Mouse (Mus musculus): ENCODE measurements around the gene Nod1. TPM values are rescaled to one million over a fixed set of nuclear protein-coding genes. Genes with fewer than 3 reads are reported as not detected.
"Not testable (repeated sequence)": the region's sequence is repeated elsewhere in the genome, so short reads cannot be mapped to it uniquely, and the experiment has no call there.

Gene Nod1
- total RNA-seq, 2 experiments from 2014 or later, result 19.8 to 21.2 TPM

DNA sequence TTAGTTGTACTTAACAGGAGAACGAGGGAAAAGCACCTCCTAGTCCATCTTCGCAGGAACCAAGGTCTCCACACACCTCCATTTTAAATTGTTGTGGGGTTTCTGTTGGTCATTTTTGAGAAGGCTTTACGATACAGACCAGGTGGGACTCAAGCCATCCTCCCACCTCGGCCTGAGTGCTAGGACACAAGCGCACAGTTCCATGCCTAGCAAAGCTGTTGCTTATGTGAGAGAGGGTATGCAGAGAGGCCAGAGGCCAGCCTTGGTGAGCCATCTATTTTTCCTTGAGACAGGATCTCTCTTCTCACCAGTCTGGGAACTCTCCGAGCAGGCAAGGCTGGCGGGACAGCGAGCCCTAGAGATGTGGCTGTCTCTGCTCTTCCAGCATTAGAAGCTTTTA lies 11.7 kb upstream of the Nod1 start:
- DNase-seq, result no peak
- intact Hi-C loops (cut with DNase I), result no loop called here

DNA sequence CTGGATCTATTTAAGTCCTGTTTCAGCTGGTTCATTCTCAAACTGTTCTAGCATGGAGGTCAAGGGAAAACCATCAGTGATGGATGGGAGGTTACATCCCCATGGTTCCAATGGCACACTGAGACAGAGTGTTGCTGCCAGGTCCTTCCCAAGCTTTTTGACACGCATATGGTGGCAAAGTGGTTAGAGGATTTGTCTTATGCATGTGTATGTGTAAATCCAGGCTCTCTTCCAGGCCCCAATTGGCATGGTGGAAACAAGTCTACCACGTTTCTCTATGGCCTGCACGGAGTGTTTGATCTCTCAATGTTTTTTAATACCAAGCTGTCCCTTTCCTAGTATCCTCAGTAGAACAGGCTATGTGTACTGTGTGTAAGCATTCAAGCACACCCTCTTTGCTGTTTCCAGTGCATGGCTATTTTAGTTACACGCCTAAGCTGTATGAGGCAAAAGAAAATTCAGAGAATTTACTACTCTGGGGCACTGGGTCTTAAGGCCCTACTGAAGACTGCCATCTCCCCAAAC lies 11.2 kb upstream of the Nod1 start:
- DNase-seq, result no peak
- intact Hi-C loops (cut with DNase I), result no loop called here

DNA sequence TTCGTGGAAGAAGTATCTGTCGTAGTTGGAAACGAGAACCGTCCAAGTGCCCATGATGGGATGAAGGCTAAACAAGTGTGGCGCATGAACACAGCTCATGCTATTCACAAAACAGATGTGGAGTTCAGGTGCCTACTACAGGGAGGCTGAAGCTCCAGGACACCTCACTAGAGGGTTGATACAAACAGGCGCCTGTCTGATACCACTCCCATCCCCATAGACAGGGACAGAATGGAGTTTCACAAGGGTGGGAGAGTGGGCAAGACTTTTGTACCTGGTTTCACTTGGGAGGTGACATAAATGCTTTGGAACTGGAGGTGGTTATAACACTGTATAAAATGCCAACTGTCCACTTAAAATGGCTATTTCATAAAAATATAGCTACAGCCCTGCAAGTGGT lies 7.0 kb upstream of the Nod1 start:
- intact Hi-C loops (cut with DNase I), result no loop called here

GRCm38 (mm10) chr6:54975616-54976015 lies 3.2 kb upstream of the Nod1 start:
- intact Hi-C loops (cut with DNase I), result no loop called here

More for the DNA sequence above, 7.0 kb upstream of the Nod1 start:
- no peak for DNase-seq

DNA sequence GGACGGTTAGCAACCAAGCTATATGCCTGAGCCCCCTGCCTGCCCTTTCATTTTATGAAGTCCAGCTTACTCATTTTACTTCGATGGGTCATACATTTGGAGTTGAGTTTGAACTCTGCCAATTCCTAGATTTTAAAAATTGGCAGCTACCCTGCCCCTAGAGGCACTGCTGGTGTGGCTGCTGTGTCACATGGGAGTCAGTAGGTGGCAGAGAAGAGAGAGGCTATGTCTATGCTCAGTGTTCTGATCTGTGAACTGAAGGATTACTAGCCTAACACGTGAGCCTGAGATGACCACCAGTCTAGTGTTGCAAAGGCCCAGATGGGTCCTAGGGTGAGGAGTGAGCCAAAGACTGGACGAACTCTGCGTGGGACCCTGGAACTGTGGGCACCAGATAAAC lies 2.1 kb upstream of the Nod1 start:
- DNase-seq, result peak in 1 of 2 experiments; percentile 44
- intact Hi-C loops (cut with DNase I), result loop anchor here (5.0 kb wide), 1 partner anchor 267 kb away; no protein-coding TSS in a partner anchor

More at GRCm38 (mm10) chr6:54975616-54976015, 3.2 kb upstream of the Nod1 start:
- no peak for DNase-seq

- DNase-seq, result no peak
- intact Hi-C loops (cut with DNase I), result loop anchor here (1.0 to 5.0 kb wide), 5 partner anchors 19 to 266 kb away; partner anchors contain the start of genes Ggct and Znrf2
These were observed 458 bp upstream of the Nod1 start for GRCm38 (mm10) chr6:54972929-54973211.

GRCm38 (mm10) chr6:54971731-54972110 lies 691 bp downstream of the Nod1 start:
- intact Hi-C loops (cut with DNase I), result loop anchor here (2.0 to 5.0 kb wide), 4 partner anchors 31 to 264 kb away; partner anchors contain the start of gene Znrf2
- peak; percentile 55 to 66 for DNase-seq

GRCm38 (mm10) chr6:54970506-54970905 lies 1.9 kb downstream of the Nod1 start:
- DNase-seq, result no peak
- intact Hi-C loops (cut with DNase I), result loop anchor here (5.0 kb wide), 1 partner anchor 263 kb away; no protein-coding TSS in a partner anchor

- no peak for DNase-seq
- intact Hi-C loops (cut with DNase I), result loop anchor here (5.0 kb wide), 1 partner anchor 262 kb away; no protein-coding TSS in a partner anchor
These were observed 2.6 kb downstream of the Nod1 start for GRCm38 (mm10) chr6:54969801-54970200.

DNA sequence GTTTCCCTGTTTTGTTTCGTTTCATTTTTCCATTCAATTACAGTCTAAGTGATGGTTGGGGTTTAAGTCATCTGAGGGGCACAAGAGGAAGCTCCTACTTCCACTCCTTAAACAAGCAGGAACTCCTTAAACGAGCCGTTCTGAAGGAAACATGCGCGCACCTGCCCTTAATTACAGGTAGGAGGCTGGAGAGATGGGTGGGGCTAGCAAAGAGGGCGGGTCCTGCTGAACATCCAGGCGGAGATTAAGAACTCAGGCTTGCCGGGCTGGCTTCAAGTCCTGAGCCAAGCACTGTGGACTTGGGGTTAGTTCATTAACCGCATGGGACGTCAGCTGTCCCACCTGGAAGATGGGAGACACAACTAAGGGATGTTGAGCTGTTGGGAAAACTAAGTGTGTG lies 4.8 kb downstream of the Nod1 start:
- intact Hi-C loops (cut with DNase I), result no loop called here

GRCm38 (mm10) chr6:54965234-54965633 lies 7.2 kb downstream of the Nod1 start:
- intact Hi-C loops (cut with DNase I), result no loop called here
- no peak for DNase-seq

More for the DNA sequence above, 4.8 kb downstream of the Nod1 start:
- no peak for DNase-seq

DNA sequence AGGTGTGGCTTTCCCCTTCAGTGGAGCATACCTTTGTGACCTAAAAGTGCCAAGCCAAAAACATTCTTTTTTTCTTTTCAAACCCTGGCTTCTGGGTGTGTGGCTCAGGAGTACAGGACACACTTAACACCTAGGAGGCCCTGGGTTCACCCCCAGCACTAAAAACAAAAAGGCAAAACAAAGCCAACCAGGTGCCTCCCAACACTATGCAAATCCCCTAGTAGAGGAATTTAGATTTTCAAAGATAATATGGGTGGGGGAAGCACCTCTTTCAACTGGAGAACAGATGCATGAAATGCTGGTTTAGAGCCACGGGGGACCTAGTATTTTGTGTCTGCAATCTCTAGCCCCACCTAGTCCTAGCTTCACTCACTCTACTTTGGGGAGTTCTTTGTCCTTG lies 7.7 kb downstream of the Nod1 start:
- no peak for DNase-seq
- intact Hi-C loops (cut with DNase I), result no loop called here

- no peak for DNase-seq
- intact Hi-C loops (cut with DNase I), result no loop called here
These were observed 8.8 kb downstream of the Nod1 start for GRCm38 (mm10) chr6:54963599-54963998.

GRCm38 (mm10) chr6:54957655-54958054 lies 14.8 kb downstream of the Nod1 start:
- intact Hi-C loops (cut with DNase I), result no loop called here
- DNase-seq, result no peak

- intact Hi-C loops (cut with DNase I), result no loop called here
- no peak for DNase-seq
These were observed 16.0 kb downstream of the Nod1 start for GRCm38 (mm10) chr6:54956425-54956824.

GRCm38 (mm10) chr6:54955949-54956348 lies 16.5 kb downstream of the Nod1 start:
- intact Hi-C loops (cut with DNase I), result no loop called here
- DNase-seq, result no peak

DNA sequence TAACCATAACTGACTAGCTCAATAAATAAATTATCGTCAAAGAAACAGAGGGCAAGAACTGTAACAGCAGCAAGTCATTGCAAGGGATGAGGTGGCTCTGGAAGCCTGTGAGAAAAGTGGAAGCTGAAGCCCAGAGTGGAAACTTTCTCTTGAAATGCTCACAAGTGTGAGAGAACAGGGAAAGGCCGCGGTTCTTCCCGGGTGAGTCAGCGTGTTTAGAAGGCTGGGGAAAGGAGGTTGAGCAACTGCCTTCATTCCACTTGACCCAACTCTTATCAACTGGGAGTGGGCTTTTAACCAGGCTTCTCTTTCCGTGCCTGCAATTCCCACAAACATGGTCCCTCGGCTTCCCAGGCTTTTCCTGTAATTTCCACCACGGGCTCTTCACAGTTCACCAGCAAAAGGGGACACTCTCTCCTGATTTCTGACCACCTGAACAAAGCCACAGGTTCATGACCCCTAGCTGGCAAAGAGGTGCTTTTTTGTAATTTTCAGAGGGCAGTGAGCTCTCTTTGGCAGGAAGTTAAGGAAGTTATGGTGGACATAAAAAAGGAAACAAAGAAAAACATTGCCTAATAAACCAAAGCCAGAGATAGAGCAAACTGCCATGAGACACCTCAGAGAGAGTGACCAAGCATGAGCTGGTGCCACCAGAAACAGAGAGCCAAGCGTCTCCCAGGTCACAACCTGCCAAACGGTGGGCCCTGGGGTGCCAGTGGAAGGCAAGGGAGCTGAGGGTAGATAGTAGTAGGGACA lies 17.6 kb downstream of the Nod1 start:
- peak; percentile 58 to 59 for DNase-seq
- intact Hi-C loops (cut with DNase I), result no loop called here

DNA sequence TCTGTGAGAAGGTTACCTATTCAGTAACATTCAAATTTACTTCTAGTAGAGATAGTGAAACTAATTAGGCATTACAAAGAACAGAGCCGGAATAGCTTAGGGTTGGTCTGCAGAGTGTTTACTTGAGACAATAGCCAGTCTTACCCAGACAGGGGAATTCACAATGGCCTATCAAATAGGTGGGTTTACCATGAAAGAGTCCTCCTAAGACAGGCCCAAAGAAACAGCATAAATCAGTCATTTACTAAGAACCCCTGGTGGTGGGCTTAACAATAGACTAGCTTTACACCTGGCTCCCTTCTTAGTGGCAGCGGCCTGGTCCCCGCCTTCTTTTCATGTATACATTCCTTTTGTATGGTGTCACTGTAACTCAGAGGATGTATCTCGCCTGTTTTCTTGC lies 19.0 kb downstream of the Nod1 start:
- intact Hi-C loops (cut with DNase I); DNase-seq: not testable (repeated sequence)

DNA sequence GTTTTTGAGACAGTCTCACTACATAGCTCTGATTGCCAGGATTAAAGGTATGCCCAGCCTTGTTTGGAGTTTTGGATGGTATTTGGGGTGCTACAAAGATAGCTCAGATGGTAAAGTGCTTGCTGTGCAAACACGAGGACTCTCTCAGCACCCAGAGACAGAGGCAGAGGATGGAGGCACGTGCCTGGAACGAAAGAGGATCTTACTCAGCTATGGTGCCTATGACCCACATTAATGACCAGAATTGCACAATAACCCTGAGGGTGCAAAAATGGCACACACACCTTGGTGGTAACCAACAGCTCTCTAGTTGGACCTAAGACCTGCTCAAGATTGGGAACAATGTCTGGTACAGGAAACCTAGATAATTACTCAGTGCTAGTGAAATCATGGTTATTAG lies 19.9 kb downstream of the Nod1 start:
- no peak for DNase-seq

GRCm38 (mm10) chr6:54948682-54949081 lies 23.7 kb downstream of the Nod1 start:
- intact Hi-C loops (cut with DNase I), result no loop called here

More for the DNA sequence above, 19.9 kb downstream of the Nod1 start:
- intact Hi-C loops (cut with DNase I), result no loop called here

GRCm38 (mm10) chr6:54946241-54946953 lies 26.0 kb downstream of the Nod1 start:
- intact Hi-C loops (cut with DNase I), result no loop called here
- no peak for DNase-seq

More at GRCm38 (mm10) chr6:54948682-54949081, 23.7 kb downstream of the Nod1 start:
- no peak for DNase-seq

DNA sequence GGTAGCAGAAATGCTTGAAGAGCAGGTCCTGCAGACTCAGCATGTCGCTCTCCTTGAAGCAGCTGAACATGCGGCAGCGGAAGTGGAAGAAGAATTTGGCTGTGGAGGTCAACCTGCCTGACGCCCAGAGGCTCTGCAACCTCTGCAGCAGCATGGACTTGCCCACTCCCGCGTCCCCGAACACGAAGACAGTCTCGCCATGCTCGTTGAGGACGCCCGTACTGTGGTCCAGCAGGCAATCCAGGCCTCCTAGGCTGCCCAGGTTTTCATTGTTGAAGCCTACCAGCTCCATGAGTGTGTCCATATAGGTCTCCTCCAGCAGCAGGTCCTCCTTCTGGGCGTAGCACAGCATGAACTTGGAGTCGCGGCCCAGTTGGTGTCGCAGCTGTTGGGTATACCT lies 27.9 kb downstream of the Nod1 start:
- DNase-seq, result no peak
- intact Hi-C loops (cut with DNase I), result no loop called here

Measured in heart, postnatal 36 days (tissue).